Mouse (Mus musculus) kidney, adult 9 months (tissue): Measurements from ENCODE around the gene Glt8d2.

Experiments used
- DNase-seq: peaks from one replicate; pipeline ENCODE4 v3.0.0; 2022

Glt8d2 gene

DNA sequence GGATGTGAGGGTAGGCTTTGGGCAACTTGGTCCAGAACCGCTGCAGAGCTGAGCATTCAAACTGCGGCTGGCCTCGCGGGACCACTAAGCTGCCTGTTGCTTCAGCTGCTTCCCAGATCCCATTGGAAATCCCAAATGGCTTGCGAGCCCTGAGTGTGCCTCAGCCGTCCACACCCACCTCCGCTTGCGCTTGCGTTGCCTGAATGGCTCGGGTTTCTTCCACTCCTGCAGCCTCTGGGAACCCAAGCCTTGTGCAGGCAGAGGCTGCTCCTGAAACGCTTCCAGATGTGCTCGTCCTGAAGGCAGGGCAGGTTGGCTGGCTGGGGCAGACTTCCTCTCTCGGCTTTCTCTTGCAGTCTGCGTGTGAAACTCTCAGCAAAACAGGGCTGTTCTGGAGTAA lies at the start of gene Glt8d2:
TSS of gene Glt8d2 (minus strand) at position 157 of the 400 bp plus-strand sequence.
- DNase-seq = peak; percentile 13

- peak; percentile 13 for DNase-seq
Observed at GRCm38 (mm10) chr10:82699296-82699941, 9.0 kb upstream of the Glt8d2 start.

DNA sequence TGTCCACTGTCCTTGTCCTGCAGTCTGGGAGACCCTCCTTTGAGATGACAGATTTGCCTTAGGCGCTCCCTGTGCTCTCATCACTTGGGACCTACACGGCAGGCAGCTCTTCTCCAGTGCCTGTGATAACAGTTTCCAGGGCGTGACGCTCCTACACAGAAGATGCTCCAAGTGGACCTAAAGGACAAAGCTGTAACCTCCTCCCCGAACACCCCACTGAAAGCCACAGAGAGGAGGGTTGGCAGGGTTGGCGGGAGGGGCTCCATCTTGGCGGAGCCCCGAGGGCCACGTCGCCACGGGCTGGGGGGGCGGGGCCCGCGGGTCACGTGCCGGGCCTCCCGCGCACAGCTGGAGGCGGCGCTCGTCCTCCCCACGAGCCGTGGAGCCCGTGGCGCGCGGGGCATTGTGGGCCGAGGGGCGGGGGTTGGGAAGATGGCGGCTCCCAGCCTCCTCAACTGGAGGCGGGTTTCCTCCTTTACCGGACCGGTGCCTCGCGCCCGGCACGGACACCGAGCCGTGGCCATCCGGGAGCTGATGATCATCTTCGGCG lies 8.3 kb upstream of the Glt8d2 start:
- peak; percentile 85 for DNase-seq

DNA sequence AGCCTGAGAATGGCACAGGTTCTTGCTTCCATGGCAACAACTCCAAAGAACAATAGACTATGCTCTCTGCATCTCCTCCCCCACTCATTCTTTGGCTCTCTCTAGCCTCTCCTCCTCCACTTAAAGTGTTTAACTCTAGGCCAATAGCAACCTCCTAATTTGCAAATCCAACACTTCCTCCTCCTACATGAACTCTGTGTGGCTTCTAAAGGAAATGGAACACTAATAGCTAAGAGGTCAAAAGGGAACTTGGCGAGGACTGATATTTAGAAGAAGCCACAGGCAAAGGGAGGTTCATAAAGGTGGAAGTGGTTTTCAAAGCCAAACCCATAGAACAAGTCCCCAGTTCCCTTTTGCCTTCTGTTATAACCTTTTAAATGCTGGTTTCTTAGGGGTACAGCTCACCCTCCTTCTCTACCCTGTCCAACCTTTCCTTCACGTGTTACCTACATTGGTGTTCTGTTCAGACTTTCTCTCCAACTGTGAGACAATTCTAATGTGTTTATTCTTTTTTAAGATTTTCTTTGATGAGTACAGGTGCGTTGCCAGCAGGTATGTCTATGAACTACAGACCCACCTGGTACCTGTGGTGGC lies 7.0 kb upstream of the Glt8d2 start:
- peak; percentile 29 for DNase-seq

GRCm38 (mm10) chr10:82696453-82697079 lies 6.1 kb upstream of the Glt8d2 start:
- DNase-seq = no peak

GRCm38 (mm10) chr10:82695956-82696355 lies 5.5 kb upstream of the Glt8d2 start, which contains the start of gene Hcfc2:
Gene Hcfc2, plus strand, starts transcription at chr10:82696160.
- DNase-seq = no peak

GRCm38 (mm10) chr10:82689681-82690211 lies 704 bp downstream of the Glt8d2 start:
- DNase-seq = no peak

DNA sequence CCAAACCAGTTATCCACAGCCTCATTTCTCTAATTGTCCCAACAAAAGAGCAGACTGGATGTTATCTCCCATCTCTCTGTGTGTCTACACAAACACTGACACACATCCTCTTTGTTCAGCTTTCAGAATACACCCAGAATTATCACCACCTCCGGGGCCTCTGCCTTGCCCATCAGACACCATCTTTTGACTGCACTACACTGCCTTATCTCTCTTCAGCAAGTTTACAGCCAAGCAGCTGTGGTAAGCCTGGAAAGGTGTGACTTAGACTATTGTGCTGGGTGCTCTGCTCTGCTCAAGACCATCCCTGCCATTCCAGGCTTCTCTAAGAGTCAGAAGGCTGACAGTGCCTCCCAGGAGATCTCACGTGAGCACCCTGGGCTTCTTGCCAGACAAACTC lies 5.0 kb downstream of the Glt8d2 start:
- DNase-seq = no peak

GRCm38 (mm10) chr10:82681639-82682038 lies 8.8 kb downstream of the Glt8d2 start:
- no peak for DNase-seq

- no peak for DNase-seq
Observed at GRCm38 (mm10) chr10:82680769-82681168, 9.7 kb downstream of the Glt8d2 start.

DNA sequence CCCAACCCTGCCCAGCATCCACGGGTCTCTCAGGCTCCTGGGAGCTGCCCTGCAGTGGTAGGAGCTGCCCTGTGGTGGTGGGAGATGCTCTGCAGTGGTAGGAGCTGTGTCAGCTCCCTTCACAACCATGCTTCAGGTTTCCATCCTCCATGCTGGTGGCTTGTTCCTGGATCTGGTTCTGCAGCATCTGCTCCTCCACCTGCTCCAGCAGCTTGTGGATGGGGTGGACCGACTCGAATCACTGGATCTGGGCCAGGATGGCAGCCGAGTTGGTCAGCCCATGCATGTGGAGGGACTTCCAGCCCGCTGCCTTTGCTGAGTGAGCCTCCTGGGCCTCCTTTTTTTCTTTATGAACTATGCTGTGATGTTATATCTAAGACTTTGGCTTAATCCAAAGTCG lies 13.5 kb downstream of the Glt8d2 start:
- DNase-seq = no peak

DNA sequence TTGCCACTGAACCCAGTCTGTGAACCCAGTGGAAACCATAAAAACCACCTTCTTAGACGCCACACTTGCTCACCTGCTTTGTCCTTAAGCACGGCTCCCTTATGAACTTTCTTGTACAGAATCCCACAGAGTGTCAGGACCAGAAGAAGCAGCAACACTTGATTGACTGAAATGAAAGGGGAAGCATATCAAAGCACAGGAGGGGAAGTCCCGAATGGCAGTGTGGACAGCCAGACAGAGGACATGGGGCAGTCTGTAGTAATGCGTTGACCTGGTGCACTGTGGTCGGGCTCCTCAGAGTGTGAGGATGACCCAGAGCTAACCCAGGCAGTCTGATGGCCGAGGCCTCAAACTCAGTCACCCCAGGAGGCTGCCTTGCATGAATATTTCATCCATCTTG lies 20.2 kb downstream of the Glt8d2 start:
- DNase-seq = no peak

DNA sequence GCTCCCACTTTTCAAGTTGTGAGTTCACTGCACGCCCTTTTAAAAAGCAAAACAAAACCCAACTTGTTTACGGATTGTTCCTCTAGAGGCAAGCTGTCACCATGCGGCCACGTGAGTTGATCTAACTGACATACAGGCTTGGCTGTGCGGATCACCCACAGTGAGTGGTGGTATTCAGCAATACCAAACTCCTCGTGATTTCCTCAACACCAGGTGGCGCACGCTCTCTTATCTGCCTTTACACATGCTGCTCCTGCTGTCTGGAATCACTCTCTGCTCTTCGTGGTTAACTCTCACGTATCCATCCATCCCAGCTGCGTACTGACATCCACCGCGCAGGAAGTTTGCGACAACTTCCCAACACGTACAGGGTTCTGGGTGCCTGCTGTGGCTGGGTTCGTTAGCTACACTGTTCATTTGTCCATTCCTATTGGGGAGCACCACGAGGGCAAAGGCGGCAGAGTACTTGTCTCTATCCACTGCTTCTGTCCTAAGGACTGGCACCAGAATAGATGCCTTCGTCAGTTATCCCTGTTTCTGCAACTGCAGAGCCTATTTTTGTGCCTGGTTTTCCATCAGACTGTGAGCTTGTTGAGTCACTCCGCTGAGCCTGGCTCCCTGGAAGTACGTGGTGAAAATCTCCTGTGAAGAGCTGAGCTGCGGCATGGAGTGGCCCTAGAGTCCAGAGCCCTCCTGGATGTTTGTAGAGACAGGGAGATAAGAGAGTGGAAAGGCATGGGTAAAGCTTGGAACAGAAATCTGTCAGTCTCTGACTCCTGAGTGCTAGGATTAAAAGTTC lies 23.8 kb downstream of the Glt8d2 start:
- DNase-seq = peak; percentile 87

- DNase-seq = no peak
Observed at GRCm38 (mm10) chr10:82665951-82666350, 24.5 kb downstream of the Glt8d2 start.

DNA sequence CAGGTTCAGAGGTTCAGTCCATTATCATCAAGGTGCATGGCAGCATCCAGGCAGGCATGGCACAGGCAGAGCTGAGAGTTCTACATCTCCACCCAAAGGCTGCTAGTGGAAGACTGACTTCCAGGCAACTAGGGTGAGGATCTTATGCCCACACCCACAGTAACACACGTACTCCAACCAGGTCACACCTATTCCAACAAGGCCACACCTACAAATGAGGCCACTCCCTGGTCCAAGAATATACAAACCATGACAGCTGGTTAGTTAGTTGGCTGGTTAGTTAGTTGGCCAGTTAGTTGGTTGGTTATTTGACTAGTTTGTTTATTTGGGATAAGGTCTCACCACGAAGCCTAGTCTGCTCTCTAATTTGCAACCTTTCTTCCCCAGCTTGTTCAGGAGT lies 27.2 kb downstream of the Glt8d2 start:
- no peak for DNase-seq

DNA sequence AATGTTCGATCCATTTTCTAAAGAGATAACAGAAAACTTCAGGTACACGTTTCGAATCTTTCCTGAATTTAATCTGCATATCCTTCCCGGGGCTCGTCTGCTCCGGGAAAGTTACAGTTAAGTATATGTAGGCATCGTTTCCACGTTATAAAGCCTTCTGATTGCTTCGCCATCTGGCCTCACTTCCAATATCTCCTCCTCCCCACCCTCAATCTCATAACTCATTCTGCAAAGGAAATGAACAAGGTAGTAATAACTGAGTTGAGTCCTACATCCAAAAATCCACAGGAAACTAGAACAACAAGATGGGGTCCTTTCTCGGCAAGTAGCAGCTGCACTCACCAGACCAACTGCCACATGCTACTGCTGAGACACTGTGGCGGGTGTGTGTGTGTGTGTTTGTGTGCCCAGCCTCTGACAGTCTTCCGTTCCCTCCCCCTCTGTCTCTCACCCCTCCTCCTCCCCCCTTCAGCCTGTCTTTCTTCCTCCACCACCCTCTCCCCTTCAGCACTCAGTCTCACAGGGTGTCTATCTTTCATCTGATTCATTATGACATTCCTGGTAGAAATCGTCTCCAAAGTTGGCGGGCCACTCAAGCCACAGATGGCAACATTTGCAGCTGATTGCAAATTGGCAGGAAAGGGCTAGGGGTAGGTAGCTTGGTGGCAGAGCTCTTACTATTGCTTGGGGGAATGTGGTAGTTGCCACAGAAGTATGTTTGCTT lies 28.0 kb downstream of the Glt8d2 start:
- DNase-seq = no peak

GRCm38 (mm10) chr10:82661820-82662219 lies 28.6 kb downstream of the Glt8d2 start:
- DNase-seq = no peak

GRCm38 (mm10) chr10:82654581-82654980 lies 35.9 kb downstream of the Glt8d2 start:
- DNase-seq = no peak

- no peak for DNase-seq
Observed at GRCm38 (mm10) chr10:82652625-82653024, 37.8 kb downstream of the Glt8d2 start.

- no peak for DNase-seq
Observed at GRCm38 (mm10) chr10:82651221-82651620, 39.2 kb downstream of the Glt8d2 start.

GRCm38 (mm10) chr10:82647205-82647811 lies 43.1 kb downstream of the Glt8d2 start:
- no peak for DNase-seq

DNA sequence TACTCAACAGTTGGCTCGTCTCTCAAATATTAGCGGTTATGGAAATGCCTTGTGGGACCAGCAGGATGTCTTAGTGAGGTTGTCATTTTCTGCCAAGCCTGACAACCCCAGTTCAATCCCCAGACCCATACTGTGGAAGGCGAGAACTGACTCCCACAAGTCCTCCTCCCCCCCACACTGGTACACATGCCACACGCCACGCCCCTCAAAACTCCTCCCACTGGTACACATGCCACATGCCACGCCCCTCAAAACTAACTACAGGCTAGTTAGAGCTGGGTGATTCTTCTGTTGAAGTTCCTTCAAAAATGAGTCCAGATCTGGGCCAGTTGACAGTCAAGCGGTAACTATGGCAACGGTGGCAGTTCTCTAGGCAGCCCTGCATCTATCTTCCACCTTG lies 44.4 kb downstream of the Glt8d2 start:
- no peak for DNase-seq
